Mouse (Mus musculus): ENCODE data around the gene Icam1. TPM values are rescaled to one million over a fixed set of nuclear protein-coding genes. Genes with fewer than 3 reads are reported as not detected.
"Not testable (repeated sequence)": the region's sequence is repeated elsewhere in the genome, so short reads cannot be mapped to it uniquely, and the experiment has no call there.

Icam1 gene
- polyA plus RNA-seq, 1 experiment = 3.6 TPM

DNA sequence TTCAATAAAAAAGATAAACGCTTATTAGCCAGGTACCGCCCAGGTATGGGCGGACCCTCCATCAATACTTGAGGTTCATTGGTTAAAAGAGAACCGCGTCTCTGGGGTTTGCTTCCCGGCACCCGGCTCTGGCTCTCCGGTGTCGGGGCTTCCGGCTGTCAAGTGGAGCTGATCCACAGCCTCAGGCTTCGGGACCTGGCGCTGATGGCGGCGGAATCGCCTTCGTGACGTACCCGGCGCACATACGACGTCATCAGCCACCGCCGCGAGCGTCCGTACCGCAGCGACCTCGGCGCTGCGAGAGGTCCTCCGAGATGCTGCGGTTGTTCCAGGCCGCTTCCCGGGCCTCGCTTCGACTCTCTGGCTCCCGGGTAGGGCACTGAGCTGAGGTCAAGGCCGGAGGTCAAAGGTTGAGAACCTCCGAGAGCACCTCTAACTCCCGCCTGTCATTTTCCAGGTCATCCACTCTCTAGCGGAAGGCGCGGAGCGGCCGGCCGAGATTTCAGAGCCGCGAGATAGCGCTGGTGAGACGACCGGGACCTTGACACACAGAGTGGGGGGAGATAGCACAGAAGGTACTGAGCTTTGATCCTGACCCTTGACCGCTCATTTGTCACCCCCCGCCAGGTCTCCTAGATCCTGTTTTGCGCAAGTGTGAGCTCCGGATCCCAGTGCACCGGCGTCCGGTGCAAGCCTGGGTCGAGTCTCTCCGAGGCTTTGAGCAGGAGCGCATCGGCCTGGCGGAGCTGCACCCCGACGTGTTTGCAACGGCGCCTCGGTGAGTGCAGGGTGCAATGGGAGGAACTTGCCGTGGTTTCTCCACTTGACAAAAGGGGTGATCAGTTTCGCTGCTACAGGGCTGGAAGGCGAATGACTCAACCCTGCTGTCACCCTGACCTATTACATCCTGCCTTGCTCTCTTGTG lies 12.9 kb upstream of the Icam1 start, which contains the start of gene Mrpl4:
Gene Mrpl4, plus strand, starts transcription at position 112 of the 925 bp plus-strand sequence.
- H3K4me1 ChIP-seq (ENCODE audit: control insufficient read depth, insufficient read depth, low read length) = no peaks in the 10 kb centered on the region; the same call in 1 of the 2 replicates
- TF ChIP-seq POLR2A (IDR thresholded peaks at IDR 0.05; ENCODE audit: extremely low read depth, insufficient read depth, low read length) (peak; percentile 89), CTCF (IDR thresholded peaks at IDR 0.05; ENCODE audit: extremely low read depth, insufficient read depth, low read length) (no peak)

DNA sequence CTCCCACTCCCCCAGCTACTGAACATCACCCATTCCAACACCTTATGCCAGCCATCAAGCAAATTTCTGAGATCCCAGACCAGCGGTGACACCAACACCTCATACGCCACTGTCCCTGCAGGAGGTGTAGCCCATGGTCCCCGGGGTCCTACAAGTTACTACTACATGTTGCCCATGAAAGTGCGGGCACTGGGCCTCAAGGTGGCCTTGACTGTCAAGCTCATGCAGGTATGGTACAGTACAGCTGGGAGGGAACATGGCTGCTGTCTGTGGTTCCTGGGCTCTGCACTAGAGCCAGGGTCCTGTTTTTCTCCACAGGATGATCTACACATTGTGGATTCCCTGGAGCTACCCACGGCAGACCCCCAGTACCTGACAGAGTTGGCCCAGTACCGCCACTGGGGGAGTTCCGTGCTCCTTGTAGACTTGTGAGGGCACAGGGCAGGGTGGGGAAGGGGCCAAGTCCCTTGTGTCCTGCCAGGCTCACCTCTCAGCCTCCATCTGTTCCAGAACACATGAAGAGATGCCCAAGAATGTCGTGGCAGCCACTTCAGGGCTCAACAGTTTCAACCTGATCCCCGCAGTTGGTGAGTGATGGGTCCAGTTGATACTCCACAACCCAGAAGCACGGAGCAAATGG lies 8.4 kb upstream of the Icam1 start:
- Histone ChIP-seq H3K27ac (ENCODE audit: insufficient read depth, low read length) (no peak overlapping the region), H3K4me3 (ENCODE audit: insufficient read depth, low read length) (no peak overlapping the region), H3K4me1 (ENCODE audit: control insufficient read depth, insufficient read depth, low read length) (no peaks in the 10 kb centered on the region; the same call in 1 of the 2 replicates)
- no peak for TF ChIP-seq POLR2A (IDR thresholded peaks at IDR 0.05; ENCODE audit: extremely low read depth, insufficient read depth, low read length)
- no peak for TF ChIP-seq CTCF (IDR thresholded peaks at IDR 0.05; ENCODE audit: extremely low read depth, insufficient read depth, low read length)

More for the DNA sequence above, 12.9 kb upstream of the Icam1 start, which contains the start of gene Mrpl4:
- H3K27ac ChIP-seq (ENCODE audit: insufficient read depth, low read length) = peak within 1 kb of the TSS; percentile 41; the same call in 1 of the 2 replicates
- H3K4me3 ChIP-seq (ENCODE audit: insufficient read depth, low read length) = peak within 1 kb of the TSS; percentile 80

DNA sequence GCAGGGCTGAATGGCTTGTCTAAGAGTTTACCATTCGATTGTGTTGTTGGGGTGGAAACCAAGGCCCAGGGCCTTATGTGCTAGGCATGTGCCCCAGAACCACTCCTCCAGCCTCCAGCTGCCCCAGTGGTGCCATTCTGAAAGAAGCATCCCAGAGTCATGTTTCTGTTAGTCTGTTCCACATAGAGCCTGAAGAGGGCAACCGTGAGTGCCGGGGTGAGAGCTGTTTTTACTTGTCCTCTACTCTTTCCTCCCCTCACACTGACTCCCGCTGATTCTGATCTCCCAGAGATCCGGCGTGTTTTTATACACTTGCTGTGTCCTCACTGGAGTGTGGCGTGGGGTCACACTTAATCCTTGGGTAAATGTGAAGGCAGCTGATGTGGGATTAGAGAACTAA lies 7.8 kb upstream of the Icam1 start:
- Histone ChIP-seq H3K27ac (ENCODE audit: insufficient read depth, low read length) (no peak overlapping the region), H3K4me3 (ENCODE audit: insufficient read depth, low read length) (no peak overlapping the region), H3K4me1 (ENCODE audit: control insufficient read depth, insufficient read depth, low read length) (no peaks in the 10 kb centered on the region; the same call in 1 of the 2 replicates)
- TF ChIP-seq CTCF (IDR thresholded peaks at IDR 0.05; ENCODE audit: extremely low read depth, insufficient read depth, low read length) = peak; percentile 25
- TF ChIP-seq POLR2A (IDR thresholded peaks at IDR 0.05; ENCODE audit: extremely low read depth, insufficient read depth, low read length) = no peak

DNA sequence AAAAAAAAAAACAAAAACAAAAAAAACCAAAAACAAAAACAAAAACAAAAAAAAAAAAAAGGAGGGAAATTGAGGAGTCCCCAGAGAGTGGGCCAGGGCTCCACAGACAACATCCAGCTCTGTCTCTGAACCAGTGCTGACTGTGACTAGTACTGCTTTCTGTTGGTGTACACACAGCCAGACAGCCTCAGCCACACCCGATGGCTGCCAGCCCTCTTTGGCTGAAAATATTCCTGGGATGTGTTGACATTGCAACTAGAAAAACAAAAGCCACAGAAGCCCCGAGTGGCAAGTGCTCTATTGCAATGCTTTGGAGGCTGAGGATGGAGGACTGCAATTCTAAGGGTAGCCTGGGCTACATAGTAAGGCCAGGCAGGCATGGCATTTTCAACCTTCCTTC lies 5.4 kb upstream of the Icam1 start:
- no peak for TF ChIP-seq CTCF (IDR thresholded peaks at IDR 0.05; ENCODE audit: extremely low read depth, insufficient read depth, low read length)
- no peak for TF ChIP-seq POLR2A (IDR thresholded peaks at IDR 0.05; ENCODE audit: extremely low read depth, insufficient read depth, low read length)
- H3K4me3 ChIP-seq (ENCODE audit: insufficient read depth, low read length) = no peak overlapping the region
- no peaks in the 10 kb centered on the region for H3K4me1 ChIP-seq (ENCODE audit: control insufficient read depth, insufficient read depth, low read length)
- H3K27ac ChIP-seq (ENCODE audit: insufficient read depth, low read length) = no peak overlapping the region

DNA sequence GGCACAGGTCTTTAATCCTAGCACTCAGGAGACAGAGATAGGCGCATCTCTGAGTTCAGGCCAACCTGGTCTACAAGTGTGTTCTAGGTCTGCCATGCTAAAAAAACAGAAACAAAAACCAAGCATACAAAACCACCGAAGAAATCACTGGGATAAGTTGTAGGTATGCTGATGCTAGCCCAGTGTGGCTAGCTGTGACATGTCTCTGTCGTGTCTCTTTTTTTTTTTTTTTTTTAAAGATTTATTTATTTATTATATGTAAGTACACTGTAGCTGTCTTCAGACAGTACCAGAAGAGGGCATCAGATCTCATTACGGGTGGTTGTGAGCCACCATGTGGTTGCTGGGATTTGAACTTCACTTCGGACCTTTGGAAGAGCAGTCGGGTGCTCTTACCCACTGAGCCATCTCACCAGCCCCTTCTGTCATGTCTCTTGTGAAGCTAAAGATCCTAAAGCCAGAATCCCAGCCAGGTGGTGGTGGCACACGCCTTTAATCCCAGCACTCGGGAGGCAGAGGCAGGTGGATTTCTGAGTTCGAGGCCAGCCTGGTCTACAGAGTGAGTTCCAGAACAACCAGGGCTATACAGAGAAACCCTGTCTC lies 4.7 kb upstream of the Icam1 start:
- H3K4me3 ChIP-seq (ENCODE audit: insufficient read depth, low read length); H3K27ac ChIP-seq (ENCODE audit: insufficient read depth, low read length); H3K4me1 ChIP-seq (ENCODE audit: control insufficient read depth, insufficient read depth, low read length): not testable (repeated sequence)

DNA sequence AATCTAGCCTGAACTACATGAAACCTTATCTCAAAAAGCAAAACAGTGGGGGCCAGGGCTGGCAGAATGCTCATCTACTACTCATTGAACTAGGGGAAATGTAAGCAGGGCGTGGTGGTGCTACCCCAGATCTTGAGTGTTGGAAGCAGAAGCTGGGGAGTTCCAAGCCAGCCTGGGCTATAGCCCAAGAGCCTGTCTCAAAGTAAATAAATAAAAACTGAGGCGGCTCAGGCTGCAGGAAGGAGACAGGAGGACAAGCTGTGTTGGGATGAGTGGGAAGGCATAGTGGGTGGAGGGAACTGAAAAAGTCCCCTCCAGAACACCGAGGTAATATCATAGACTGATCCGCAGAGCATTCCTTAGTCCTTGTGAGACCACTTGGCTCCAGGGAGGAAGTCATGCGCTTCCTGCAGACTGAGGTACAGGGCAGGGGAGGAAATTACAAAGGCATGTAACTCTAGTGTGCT lies 3.9 kb upstream of the Icam1 start:
- H3K27ac ChIP-seq (ENCODE audit: insufficient read depth, low read length) = no peak overlapping the region
- no peak overlapping the region for H3K4me3 ChIP-seq (ENCODE audit: insufficient read depth, low read length)
- H3K4me1 ChIP-seq (ENCODE audit: control insufficient read depth, insufficient read depth, low read length) = no peaks in the 10 kb centered on the region
- TF ChIP-seq POLR2A (IDR thresholded peaks at IDR 0.05; ENCODE audit: extremely low read depth, insufficient read depth, low read length) = no peak
- no peak for TF ChIP-seq CTCF (IDR thresholded peaks at IDR 0.05; ENCODE audit: extremely low read depth, insufficient read depth, low read length)

DNA sequence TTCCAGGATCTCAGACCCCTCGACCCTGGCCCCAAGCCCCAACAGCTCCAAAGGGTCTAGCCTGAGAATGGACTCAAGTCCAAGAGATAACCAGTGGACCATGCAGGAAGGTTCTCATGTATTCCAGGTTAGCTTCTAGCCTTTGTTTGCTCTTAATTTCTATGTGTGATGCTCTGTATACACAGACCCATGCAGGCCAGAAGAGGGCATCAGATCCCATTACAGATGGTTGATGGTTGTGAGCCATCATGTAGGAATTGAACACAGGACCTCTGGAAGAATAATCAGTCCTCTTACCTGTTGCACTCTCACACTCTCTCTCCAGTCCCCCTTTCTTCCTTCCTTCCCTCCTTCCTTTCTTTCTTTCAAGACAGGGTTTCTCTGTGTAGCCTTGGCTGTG lies 3.4 kb upstream of the Icam1 start:
- TF ChIP-seq POLR2A (IDR thresholded peaks at IDR 0.05; ENCODE audit: extremely low read depth, insufficient read depth, low read length) (no peak), CTCF (IDR thresholded peaks at IDR 0.05; ENCODE audit: extremely low read depth, insufficient read depth, low read length) (no peak)
- no peak overlapping the region for H3K4me3 ChIP-seq (ENCODE audit: insufficient read depth, low read length)
- H3K27ac ChIP-seq (ENCODE audit: insufficient read depth, low read length) = no peak overlapping the region
- no peaks in the 10 kb centered on the region for H3K4me1 ChIP-seq (ENCODE audit: control insufficient read depth, insufficient read depth, low read length)

DNA sequence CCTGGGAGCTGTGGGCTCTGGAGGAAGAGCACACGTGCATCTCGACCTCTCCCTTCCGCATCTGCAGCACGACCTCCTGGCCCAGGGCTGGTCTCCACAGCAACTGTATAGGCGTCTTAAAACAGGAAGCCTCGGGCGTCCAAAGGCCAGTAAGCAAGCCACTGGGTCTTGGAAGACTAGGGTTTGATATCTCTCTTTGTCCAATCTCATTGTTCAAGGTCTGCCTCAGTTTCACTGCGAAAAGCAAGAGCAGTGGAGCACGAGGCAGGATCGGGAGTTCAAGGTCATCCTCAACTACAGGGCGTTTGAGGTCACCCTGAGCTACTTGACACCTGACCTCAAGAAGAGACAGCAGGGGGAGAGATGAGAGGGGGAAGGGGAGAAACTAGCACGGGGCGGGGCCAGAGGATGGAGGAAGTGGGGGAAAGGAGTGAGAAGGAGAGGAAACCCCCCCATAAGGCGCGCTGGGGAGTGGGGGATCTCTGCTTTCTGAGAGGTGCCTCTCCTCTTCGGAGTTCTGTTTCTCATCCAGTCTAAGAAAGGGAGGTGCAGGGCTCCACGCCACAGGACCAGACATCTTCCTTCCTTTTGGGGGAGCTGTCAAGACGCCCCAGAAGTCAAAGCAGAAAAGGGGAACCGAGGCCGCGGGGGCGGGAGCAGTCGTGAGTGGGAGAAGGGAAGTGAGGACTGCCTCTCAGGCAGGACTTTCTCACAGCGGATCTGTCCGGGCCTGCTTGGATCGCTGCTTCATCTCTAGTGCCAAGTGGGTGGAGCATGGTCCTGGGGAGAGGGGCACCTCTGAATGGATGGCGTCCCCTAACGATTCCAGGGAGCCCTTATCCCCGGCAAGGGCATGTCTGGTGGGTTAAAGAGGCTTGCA lies 854 bp upstream of the Icam1 start:
- peak overlapping the region; percentile 16; the same call in 1 of the 2 replicates for H3K4me3 ChIP-seq (ENCODE audit: insufficient read depth, low read length)
- no peak overlapping the region for H3K27ac ChIP-seq (ENCODE audit: insufficient read depth, low read length)
- H3K4me1 ChIP-seq (ENCODE audit: control insufficient read depth, insufficient read depth, low read length) = no peaks in the 10 kb centered on the region
- no peak for TF ChIP-seq CTCF (IDR thresholded peaks at IDR 0.05; ENCODE audit: extremely low read depth, insufficient read depth, low read length)
- no peak for TF ChIP-seq POLR2A (IDR thresholded peaks at IDR 0.05; ENCODE audit: extremely low read depth, insufficient read depth, low read length)
